Mouse (Mus musculus): ENCODE measurements at regions not wholly inside any gene's neighbourhood (a gene's known extent, or its start where the extent isn't known, plus 50 kb on each side); places are given as distances from the start of the nearest gene placed in this dataset.

GRCm38 (mm10) chr1:137800752-137801151, 374.8 kb downstream of the Ptprc start:
- no peaks in the 10 kb centered on the region for H3K4me1 ChIP-seq (replicated peaks; ENCODE audit: control insufficient read depth, insufficient read depth, low read length)

GRCm38 (mm10) chr1:137788789-137789188, 386.7 kb downstream of the Ptprc start:
- 76% methylated on average over 3 of the region's 3 CpGs for WGBS
- H3K9ac ChIP-seq (ENCODE audit: low read depth, low read length), result no peak overlapping the region
- no peak for ATAC-seq
- no peak for TF ChIP-seq CTCF (IDR thresholded peaks at IDR 0.05; ENCODE audit: low read depth)
- H3K9me3 ChIP-seq (ENCODE audit: control insufficient read depth), result no peaks in the 10 kb centered on the region
- no peaks in the 10 kb centered on the region for H3K4me1 ChIP-seq (replicated peaks; ENCODE audit: control insufficient read depth, insufficient read depth, low read length)
- no peak overlapping the region for H3K27ac ChIP-seq (ENCODE audit: low read depth, low read length)
- H3K4me2 ChIP-seq (replicated peaks; ENCODE audit: low read depth), result no peak overlapping the region
- no peak overlapping the region for H3K4me3 ChIP-seq (ENCODE audit: low read depth, low read length)
- no peaks in the 10 kb centered on the region for H3K36me3 ChIP-seq (ENCODE audit: control insufficient read depth, insufficient read depth)
- H3K27me3 ChIP-seq (replicated peaks; ENCODE audit: control insufficient read depth, insufficient read depth, low read length), result no peaks in the 10 kb centered on the region

More at GRCm38 (mm10) chr1:137800752-137801151, 374.8 kb downstream of the Ptprc start:
- 58% methylated on average over 2 of the region's 2 CpGs for WGBS
- TF ChIP-seq CTCF (IDR thresholded peaks at IDR 0.05; ENCODE audit: low read depth), result no peak
- ATAC-seq, result no peak
- Histone ChIP-seq H3K27ac (ENCODE audit: low read depth, low read length) (no peak overlapping the region), H3K4me2 (replicated peaks; ENCODE audit: low read depth) (no peak overlapping the region), H3K9me3 (ENCODE audit: control insufficient read depth) (no peaks in the 10 kb centered on the region), H3K27me3 (replicated peaks; ENCODE audit: control insufficient read depth, insufficient read depth, low read length) (no peaks in the 10 kb centered on the region), H3K9ac (ENCODE audit: low read depth, low read length) (no peak overlapping the region), H3K36me3 (ENCODE audit: control insufficient read depth, insufficient read depth) (no peaks in the 10 kb centered on the region), H3K4me3 (ENCODE audit: low read depth, low read length) (no peak overlapping the region)

- Histone ChIP-seq H3K27ac (ENCODE audit: low read depth, low read length) (no peak overlapping the region), H3K4me3 (ENCODE audit: low read depth, low read length) (no peak overlapping the region), H3K9me3 (ENCODE audit: control insufficient read depth) (no peaks in the 10 kb centered on the region), H3K27me3 (replicated peaks; ENCODE audit: control insufficient read depth, insufficient read depth, low read length) (no peaks in the 10 kb centered on the region), H3K4me2 (replicated peaks; ENCODE audit: low read depth) (no peak overlapping the region), H3K9ac (ENCODE audit: low read depth, low read length) (no peak overlapping the region), H3K4me1 (replicated peaks; ENCODE audit: control insufficient read depth, insufficient read depth, low read length) (no peaks in the 10 kb centered on the region), H3K36me3 (ENCODE audit: control insufficient read depth, insufficient read depth) (no peaks in the 10 kb centered on the region)
- no peak for ATAC-seq
- no peak for TF ChIP-seq CTCF (IDR thresholded peaks at IDR 0.05; ENCODE audit: low read depth)
Observed at GRCm38 (mm10) chr1:137786653-137787052, 388.9 kb downstream of the Ptprc start.

GRCm38 (mm10) chr1:137774586-137774985, 400.9 kb downstream of the Ptprc start:
- ATAC-seq, result no peak
- Histone ChIP-seq H3K4me2 (replicated peaks; ENCODE audit: low read depth) (no peak overlapping the region), H3K36me3 (ENCODE audit: control insufficient read depth, insufficient read depth) (no peaks in the 10 kb centered on the region), H3K27me3 (replicated peaks; ENCODE audit: control insufficient read depth, insufficient read depth, low read length) (no peaks in the 10 kb centered on the region), H3K27ac (ENCODE audit: low read depth, low read length) (no peak overlapping the region), H3K9ac (ENCODE audit: low read depth, low read length) (no peak overlapping the region), H3K4me3 (ENCODE audit: low read depth, low read length) (no peak overlapping the region), H3K9me3 (ENCODE audit: control insufficient read depth) (no peaks in the 10 kb centered on the region), H3K4me1 (replicated peaks; ENCODE audit: control insufficient read depth, insufficient read depth, low read length) (no peaks in the 10 kb centered on the region)
- no peak for TF ChIP-seq CTCF (IDR thresholded peaks at IDR 0.05; ENCODE audit: low read depth)

GRCm38 (mm10) chr1:137760797-137761196, 414.7 kb downstream of the Ptprc start:
- TF ChIP-seq CTCF (IDR thresholded peaks at IDR 0.05; ENCODE audit: low read depth), result no peak
- Histone ChIP-seq H3K27me3 (replicated peaks; ENCODE audit: control insufficient read depth, insufficient read depth, low read length) (no peaks in the 10 kb centered on the region), H3K9me3 (ENCODE audit: control insufficient read depth) (no peaks in the 10 kb centered on the region), H3K4me1 (replicated peaks; ENCODE audit: control insufficient read depth, insufficient read depth, low read length) (no peaks in the 10 kb centered on the region), H3K4me2 (replicated peaks; ENCODE audit: low read depth) (no peak overlapping the region), H3K27ac (ENCODE audit: low read depth, low read length) (no peak overlapping the region), H3K36me3 (ENCODE audit: control insufficient read depth, insufficient read depth) (no peaks in the 10 kb centered on the region), H3K9ac (ENCODE audit: low read depth, low read length) (no peak overlapping the region), H3K4me3 (ENCODE audit: low read depth, low read length) (no peak overlapping the region)
- no peak for ATAC-seq
- WGBS, result 86% methylated on average over 4 of the region's 4 CpGs

- TF ChIP-seq CTCF (IDR thresholded peaks at IDR 0.05; ENCODE audit: low read depth), result no peak
- no peak for ATAC-seq
- Histone ChIP-seq H3K9me3 (ENCODE audit: control insufficient read depth) (no peaks in the 10 kb centered on the region), H3K27ac (ENCODE audit: low read depth, low read length) (no peak overlapping the region), H3K27me3 (replicated peaks; ENCODE audit: control insufficient read depth, insufficient read depth, low read length) (no peaks in the 10 kb centered on the region), H3K9ac (ENCODE audit: low read depth, low read length) (no peak overlapping the region), H3K4me3 (ENCODE audit: low read depth, low read length) (no peak overlapping the region), H3K4me2 (replicated peaks; ENCODE audit: low read depth) (no peak overlapping the region), H3K4me1 (replicated peaks; ENCODE audit: control insufficient read depth, insufficient read depth, low read length) (no peaks in the 10 kb centered on the region), H3K36me3 (ENCODE audit: control insufficient read depth, insufficient read depth) (no peaks in the 10 kb centered on the region)
- WGBS, result 65% methylated on average over 7 of the region's 7 CpGs
Observed at GRCm38 (mm10) chr1:137751446-137751961, 424.0 kb downstream of the Ptprc start.

- no peak for TF ChIP-seq CTCF (IDR thresholded peaks at IDR 0.05; ENCODE audit: low read depth)
- no peak overlapping the region for H3K9ac ChIP-seq (ENCODE audit: low read depth, low read length)
Observed at GRCm38 (mm10) chr1:137750894-137751293, 424.6 kb downstream of the Ptprc start.

More at GRCm38 (mm10) chr1:137750894-137751293, 424.6 kb downstream of the Ptprc start:
- Histone ChIP-seq H3K36me3 (ENCODE audit: control insufficient read depth, insufficient read depth) (no peaks in the 10 kb centered on the region), H3K27me3 (replicated peaks; ENCODE audit: control insufficient read depth, insufficient read depth, low read length) (no peaks in the 10 kb centered on the region), H3K4me1 (replicated peaks; ENCODE audit: control insufficient read depth, insufficient read depth, low read length) (no peaks in the 10 kb centered on the region), H3K4me2 (replicated peaks; ENCODE audit: low read depth) (no peak overlapping the region), H3K4me3 (ENCODE audit: low read depth, low read length) (no peak overlapping the region), H3K27ac (ENCODE audit: low read depth, low read length) (no peak overlapping the region), H3K9me3 (ENCODE audit: control insufficient read depth) (no peaks in the 10 kb centered on the region)
- WGBS, result 89% methylated on average over 5 of the region's 5 CpGs
- no peak for ATAC-seq
